Mouse (Mus musculus) E14TG2a.4 (cell line): ENCODE results near the gene Tigd3.
A peak's percentile ranks its signal among the peaks of the same experiment; 100 is the strongest.

ENCODE experiments used
- H3K27me3 ChIP-seq: 2 replicates; pipeline ENCODE4 v1.6.1; 2014; ENCODE audit warnings: low read length, control low read depth; ENCODE audit not compliant: insufficient read depth
- H3K36me3 ChIP-seq: 2 replicates; pipeline ENCODE4 v1.6.1; 2014; ENCODE audit warnings: low read length, control low read depth; ENCODE audit not compliant: insufficient read depth
- H3K4me1 ChIP-seq: replicated peaks from 2 replicates; pipeline ENCODE4 v1.6.1; 2014; ENCODE audit warnings: low read depth, low read length, control low read depth
- H3K4me3 ChIP-seq: replicated peaks from 2 replicates; pipeline ENCODE4 v1.5.1; 2014; ENCODE audit warnings: mild to moderate bottlenecking, low read length
- H3K9me3 ChIP-seq: 2 replicates; pipeline ENCODE4 v1.6.1; 2014; ENCODE audit warnings: low read length, control low read depth
- CTCF ChIP-seq: conservative IDR thresholded peaks from 2 replicates; pipeline ENCODE4 v1.5.1; 2014; ENCODE audit warnings: low read length
- NANOG ChIP-seq: IDR thresholded peaks from 2 replicates; pipeline ENCODE4 v1.6.1; 2014; ENCODE audit warnings: borderline replicate concordance, low read length, mixed read lengths
- POU5F1 ChIP-seq: IDR thresholded peaks from 2 replicates; pipeline ENCODE4 v1.6.1; 2014; ENCODE audit warnings: low read length, borderline replicate concordance

The Tigd3 gene

DNA sequence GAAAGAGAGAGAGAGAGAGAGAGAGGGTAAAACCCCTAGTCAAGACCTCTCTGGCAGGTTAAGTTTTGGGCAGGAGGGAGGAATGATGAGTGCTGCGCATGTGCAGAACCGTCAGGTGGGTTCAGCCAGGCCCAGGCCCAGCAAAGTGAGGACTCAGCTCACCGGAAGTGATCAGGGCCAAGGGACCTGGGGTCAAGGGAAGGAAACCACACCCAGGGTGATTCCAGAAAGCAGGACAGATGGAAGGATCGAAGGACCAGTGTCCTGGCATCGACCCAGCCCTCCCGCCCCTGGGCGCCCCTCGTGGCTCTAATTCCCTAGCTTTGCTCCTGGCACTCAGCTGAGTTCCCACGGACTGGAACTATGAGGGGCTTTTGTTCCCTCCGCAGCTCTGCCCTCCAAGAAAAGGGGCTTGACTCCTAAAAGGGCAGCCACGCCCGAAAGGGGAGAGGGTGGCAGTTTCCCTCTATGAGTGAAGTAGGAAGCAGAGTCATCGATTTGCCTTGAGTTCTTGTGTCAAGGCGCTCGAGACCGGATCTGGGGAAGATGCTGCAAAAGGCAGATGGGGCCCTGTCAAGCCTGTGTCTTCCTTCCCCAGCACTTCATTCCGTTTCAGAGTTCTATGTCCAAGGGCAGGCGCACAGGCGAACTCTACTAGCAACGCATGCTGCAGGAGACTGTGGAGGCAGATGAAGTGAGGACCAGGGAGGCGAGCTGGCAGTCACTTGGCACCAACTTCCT lies 43.3 kb upstream of the Tigd3 start:
- Histone ChIP-seq H3K27me3 (peaks cover 14% of the 10 kb centered on the region; the same call in 1 of the 2 replicates), H3K4me1 (peaks cover 45% of the 10 kb centered on the region)

DNA sequence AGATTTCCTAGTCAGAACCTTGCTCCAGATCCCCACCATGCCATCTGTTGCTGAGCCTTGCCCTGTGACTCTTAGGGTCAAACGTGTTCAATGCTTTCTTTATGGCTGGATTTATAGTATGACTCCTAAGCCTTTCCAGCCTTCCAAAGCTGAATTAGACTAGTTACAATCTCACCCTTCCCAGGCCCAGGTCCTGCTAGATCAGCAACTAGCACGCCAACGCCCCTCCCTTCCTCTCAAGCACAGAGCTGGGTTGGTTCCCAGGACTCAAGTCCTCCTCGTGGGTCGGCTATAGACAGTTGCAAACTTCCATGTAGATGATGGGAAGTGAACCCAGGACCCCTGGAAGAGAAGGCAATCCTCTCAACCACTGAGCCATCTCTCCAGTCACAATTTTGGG lies 41.7 kb upstream of the Tigd3 start:
- Histone ChIP-seq H3K9me3 (no peaks in the 10 kb centered on the region), H3K4me1 (peaks cover 44% of the 10 kb centered on the region), H3K36me3 (peaks cover 22% of the 10 kb centered on the region), H3K27me3 (peaks cover 14% of the 10 kb centered on the region; the same call in 1 of the 2 replicates), H3K4me3 (no peak overlapping the region)
- no peak for TF ChIP-seq POU5F1

More for the DNA sequence above, 43.3 kb upstream of the Tigd3 start:
- Histone ChIP-seq H3K36me3 (peaks cover 38% of the 10 kb centered on the region), H3K9me3 (no peaks in the 10 kb centered on the region), H3K4me3 (0 out of 2 replicates have a peak overlapping the region, but pooled peaks have one; percentile 20)
- TF ChIP-seq NANOG (no peak), CTCF (no peak), POU5F1 (no peak)

DNA sequence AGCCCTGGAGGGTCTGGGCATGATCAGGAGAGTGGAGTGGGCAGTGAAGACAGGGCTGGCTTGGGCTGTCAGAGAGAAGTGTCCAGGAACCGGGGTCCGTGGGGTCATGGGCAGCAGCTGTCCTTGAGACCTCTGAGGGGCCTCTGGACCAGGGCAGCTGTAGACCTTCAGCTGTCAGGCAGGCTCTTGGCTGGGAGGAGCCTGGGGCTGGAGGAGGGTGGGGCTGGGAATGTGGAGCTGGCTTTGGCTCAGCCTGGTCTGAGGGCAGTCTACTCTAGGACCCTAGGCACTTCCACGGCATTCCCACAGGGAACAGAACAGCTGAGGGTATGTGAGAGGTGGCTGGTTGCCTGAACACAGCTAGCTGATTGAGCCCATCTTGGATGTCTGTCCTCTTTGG lies 41.3 kb upstream of the Tigd3 start:
- TF ChIP-seq NANOG (no peak), CTCF (no peak), POU5F1 (no peak)
- H3K36me3 ChIP-seq, result peaks cover 18% of the 10 kb centered on the region
- H3K9me3 ChIP-seq, result no peaks in the 10 kb centered on the region

DNA sequence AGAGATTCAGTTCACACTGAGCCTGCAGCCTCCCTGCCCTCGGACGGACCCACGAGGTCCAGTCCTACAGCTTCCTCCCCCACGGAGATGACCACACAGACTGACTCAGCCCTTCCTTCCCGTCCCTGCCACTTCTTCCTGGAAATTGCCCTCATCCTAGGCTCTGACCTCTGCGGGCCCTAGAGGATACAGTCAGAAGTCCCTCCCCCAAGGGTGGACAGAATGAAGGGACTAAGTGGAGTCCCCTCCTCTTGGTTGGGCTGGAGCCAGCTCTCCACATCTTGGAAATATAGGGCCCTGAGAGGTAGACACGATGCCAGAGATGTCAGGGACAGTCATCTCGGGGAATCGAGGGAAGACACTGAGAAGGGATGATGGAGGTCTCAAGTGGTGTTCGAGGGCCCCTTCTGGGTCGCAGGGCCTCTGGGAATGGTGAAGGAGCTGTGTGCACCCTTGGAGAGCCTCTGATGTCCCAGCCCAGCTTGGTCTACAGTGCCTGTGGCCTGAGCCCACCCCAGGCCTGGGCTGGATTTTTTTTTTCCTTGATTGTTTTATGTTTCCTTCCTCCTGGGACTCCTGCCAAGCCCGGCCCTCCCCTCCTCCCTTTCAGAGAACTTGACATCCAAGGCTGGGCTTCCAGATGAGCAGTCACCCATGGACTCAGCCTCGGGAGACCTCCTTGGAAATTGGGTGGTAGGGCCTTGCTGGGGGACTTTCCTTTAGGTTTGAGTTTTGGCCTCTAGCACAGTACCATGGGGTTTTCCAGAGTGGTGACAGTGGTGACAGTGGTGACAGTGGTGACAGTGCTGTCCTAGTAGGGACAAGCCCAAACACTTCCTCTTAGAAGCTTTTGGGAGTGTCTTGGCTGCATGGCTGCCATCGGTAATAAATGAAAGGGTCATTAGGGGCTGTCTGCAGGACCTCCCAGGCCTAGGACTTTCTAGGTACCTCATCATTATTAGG lies 36.0 kb upstream of the Tigd3 start:
- no peaks in the 10 kb centered on the region for H3K36me3 ChIP-seq
- H3K4me1 ChIP-seq, result peaks cover 23% of the 10 kb centered on the region
- TF ChIP-seq NANOG (no peak), CTCF (no peak), POU5F1 (no peak)
- no peaks in the 10 kb centered on the region for H3K9me3 ChIP-seq
- H3K4me3 ChIP-seq, result no peak overlapping the region
- peaks cover 30% of the 10 kb centered on the region for H3K27me3 ChIP-seq

More for the DNA sequence above, 41.3 kb upstream of the Tigd3 start:
- Histone ChIP-seq H3K4me3 (no peak overlapping the region), H3K4me1 (peaks cover 40% of the 10 kb centered on the region), H3K27me3 (peaks cover 14% of the 10 kb centered on the region; the same call in 1 of the 2 replicates)

DNA sequence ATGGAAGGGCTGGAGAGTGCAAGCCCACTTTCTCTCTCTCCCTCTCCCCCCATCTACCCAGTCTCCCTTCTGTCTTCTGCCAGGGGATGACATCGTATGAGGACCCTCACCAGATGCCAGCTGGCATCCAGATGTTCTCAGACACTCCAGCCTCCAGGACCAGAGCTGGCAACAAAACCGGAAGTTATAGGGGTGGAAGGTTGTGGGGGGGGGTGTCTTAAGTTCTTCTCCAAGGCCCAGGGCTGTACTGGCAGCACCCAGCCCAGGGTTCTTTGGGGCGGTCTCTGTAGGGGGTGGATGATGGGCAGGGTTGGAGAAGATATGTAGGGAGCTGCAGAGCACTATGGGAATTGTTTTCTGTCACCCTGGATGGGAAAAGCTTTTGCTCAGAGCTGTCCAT lies 34.6 kb upstream of the Tigd3 start:
- no peaks in the 10 kb centered on the region for H3K36me3 ChIP-seq

DNA sequence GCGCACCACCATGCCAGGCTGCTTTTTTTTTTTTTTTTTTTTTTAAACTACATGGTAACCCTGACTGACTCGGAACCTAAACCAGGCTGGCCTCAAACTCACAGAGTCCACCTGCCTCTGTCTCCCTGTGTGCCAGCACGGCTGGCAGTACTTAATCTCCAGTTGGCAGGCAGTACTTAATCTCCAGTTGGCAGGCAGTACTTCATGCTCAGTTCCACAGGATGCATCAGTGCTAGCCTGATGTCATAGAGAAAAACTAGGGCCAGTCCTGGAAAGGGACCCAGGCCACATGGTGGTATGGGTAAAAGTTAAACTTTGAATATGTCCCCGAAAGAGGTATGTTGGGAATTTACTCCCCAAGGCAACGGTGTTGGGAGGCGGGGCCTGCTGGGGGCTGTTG lies 34.2 kb upstream of the Tigd3 start:
- H3K27me3 ChIP-seq, result peaks cover 30% of the 10 kb centered on the region
- H3K4me3 ChIP-seq, result no peak overlapping the region
- TF ChIP-seq POU5F1 (no peak), CTCF (no peak), NANOG (no peak)
- H3K36me3 ChIP-seq, result no peaks in the 10 kb centered on the region
- peaks cover 39% of the 10 kb centered on the region for H3K4me1 ChIP-seq
- H3K9me3 ChIP-seq, result no peaks in the 10 kb centered on the region

More for the DNA sequence above, 34.6 kb upstream of the Tigd3 start:
- H3K4me3 ChIP-seq, result no peak overlapping the region
- H3K4me1 ChIP-seq, result peaks cover 35% of the 10 kb centered on the region
- no peak for TF ChIP-seq NANOG
- TF ChIP-seq POU5F1, result no peak
- no peak for TF ChIP-seq CTCF
- H3K27me3 ChIP-seq, result peaks cover 30% of the 10 kb centered on the region
- H3K9me3 ChIP-seq, result no peaks in the 10 kb centered on the region

DNA sequence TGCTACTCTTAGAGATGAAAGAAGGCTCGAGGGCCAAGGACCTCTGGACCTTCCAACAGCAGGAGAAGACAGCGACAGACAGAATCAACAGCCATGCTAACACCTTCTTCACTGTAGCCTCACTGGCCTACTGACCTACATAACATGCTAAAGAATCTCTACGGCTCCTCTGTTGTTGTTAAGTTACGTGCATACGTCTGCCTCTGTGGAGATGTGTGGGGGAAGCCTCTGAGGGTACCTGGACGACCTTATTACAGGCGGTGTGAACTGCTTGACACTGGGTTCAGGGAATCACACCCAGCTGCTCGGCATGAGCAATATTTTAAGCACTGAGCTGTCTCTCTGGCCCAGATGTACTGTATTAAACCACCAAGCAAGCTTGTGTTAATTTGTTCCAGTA lies 33.6 kb upstream of the Tigd3 start:
- Histone ChIP-seq H3K36me3 (no peaks in the 10 kb centered on the region), H3K9me3 (no peaks in the 10 kb centered on the region), H3K4me1 (peaks cover 44% of the 10 kb centered on the region), H3K27me3 (peaks cover 32% of the 10 kb centered on the region), H3K4me3 (no peak overlapping the region)
- TF ChIP-seq POU5F1, result no peak
- TF ChIP-seq NANOG, result no peak
- TF ChIP-seq CTCF, result no peak

DNA sequence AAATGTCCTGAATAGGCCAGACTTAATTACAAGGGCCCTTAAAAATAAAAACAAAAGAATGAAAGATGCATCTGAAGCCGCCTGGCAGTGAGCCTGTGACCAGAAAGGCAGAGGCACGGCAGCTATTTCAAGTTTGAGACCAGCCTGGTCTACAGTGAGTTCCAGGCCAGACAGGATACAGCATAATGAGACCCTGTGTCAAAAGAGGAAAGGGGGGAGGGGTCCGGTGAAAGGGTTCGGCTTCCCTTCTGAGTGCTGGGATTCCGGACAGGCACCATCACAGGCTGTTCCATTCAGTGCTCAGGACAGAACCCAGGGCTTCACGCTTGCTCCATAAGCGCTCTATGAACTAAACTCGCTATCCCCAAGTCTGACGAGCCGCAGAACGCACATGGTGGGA lies 33.1 kb upstream of the Tigd3 start:
- Histone ChIP-seq H3K27me3 (peaks cover 33% of the 10 kb centered on the region), H3K36me3 (no peaks in the 10 kb centered on the region), H3K4me3 (no peak overlapping the region), H3K4me1 (peaks cover 50% of the 10 kb centered on the region), H3K9me3 (no peaks in the 10 kb centered on the region)
- no peak for TF ChIP-seq CTCF
- TF ChIP-seq POU5F1, result no peak
- no peak for TF ChIP-seq NANOG
